Mouse (Mus musculus) olfactory bulb, adult 2 months (tissue): ENCODE results near the gene Ankrd55. TPM values are rescaled to one million over a fixed set of nuclear protein-coding genes. Genes with fewer than 3 reads are reported as not detected.

Source experiments
- H3K27ac ChIP-seq: fragments of 200-500 bp; 2 replicates; pipeline ENCODE4 v1.5.1; 2012; ENCODE audit warnings: low read depth, low read length; ENCODE audit not compliant: insufficient read depth
- H3K4me1 ChIP-seq: fragments of 200-500 bp; 2 replicates; pipeline ENCODE4 v1.6.1; 2012; ENCODE audit warnings: low read length; ENCODE audit not compliant: control insufficient read depth, insufficient read depth
- H3K4me3 ChIP-seq: fragments of 200-500 bp; 2 replicates; pipeline ENCODE4 v1.5.1; 2012; ENCODE audit warnings: mild to moderate bottlenecking, low read depth, low read length, moderate library complexity; ENCODE audit not compliant: insufficient read depth
- CTCF ChIP-seq: fragments of 200-500 bp; IDR thresholded peaks from 2 replicates; pipeline ENCODE4 v1.5.1; 2012; ENCODE audit warnings: low read depth, mild to moderate bottlenecking, low read length, moderate library complexity; ENCODE audit not compliant: insufficient read depth
- POLR2A ChIP-seq: fragments of 200-500 bp; IDR thresholded peaks from 2 replicates; pipeline ENCODE4 v1.6.1; 2012; ENCODE audit warnings: mild to moderate bottlenecking, low read depth, low read length, moderate library complexity; ENCODE audit not compliant: insufficient read depth
- WGBS: fragments of 180-500 bp; shearing (Covaris S2); methylation state at CpG from one replicate; pipeline ENCODE4 v1.1.7; 2018; 5-methylcytosine and 5-hydroxymethylcytosine counted together
- polyA plus RNA-seq: library from polyadenylated mRNA; stranded (reverse); fragments of >200 nt; gene quantifications from 2 replicates; pipeline ENCODE4 v1.2.4, GENCODE M21; 2012; ENCODE audit warnings: low replicate concordance; ENCODE audit not compliant: missing spikeins, insufficient read depth, insufficient read length

Gene Ankrd55
- polyA plus RNA-seq, 1 experiment = not detected

- Histone ChIP-seq H3K4me1 (no peaks in the 10 kb centered on the region), H3K27ac (no peak overlapping the region), H3K4me3 (no peak overlapping the region)
- WGBS = 86% methylated on average over 3 of the region's 3 CpGs
- TF ChIP-seq CTCF = no peak
- no peak for TF ChIP-seq POLR2A
Measured at GRCm38 (mm10) chr13:112391354-112391753, 103.1 kb downstream of the Ankrd55 start.

GRCm38 (mm10) chr13:112393356-112393755 lies 105.1 kb downstream of the Ankrd55 start:
- Histone ChIP-seq H3K4me1 (no peaks in the 10 kb centered on the region), H3K27ac (no peak overlapping the region), H3K4me3 (no peak overlapping the region)
- no peak for TF ChIP-seq POLR2A
- TF ChIP-seq CTCF = no peak
- 97% methylated on average over 2 of the region's 2 CpGs for WGBS

GRCm38 (mm10) chr13:112394271-112394670 lies 106.0 kb downstream of the Ankrd55 start:
- TF ChIP-seq CTCF = no peak
- no peak for TF ChIP-seq POLR2A
- 92% methylated on average over 9 of the region's 9 CpGs for WGBS
- Histone ChIP-seq H3K27ac (no peak overlapping the region), H3K4me1 (no peaks in the 10 kb centered on the region), H3K4me3 (no peak overlapping the region)

- TF ChIP-seq POLR2A = no peak
- no peak for TF ChIP-seq CTCF
- H3K4me1 ChIP-seq = no peaks in the 10 kb centered on the region
- H3K4me3 ChIP-seq = no peak overlapping the region
- H3K27ac ChIP-seq = no peak overlapping the region
- WGBS = 80% methylated on average over 3 of the region's 3 CpGs
Measured at GRCm38 (mm10) chr13:112404723-112405122, 116.5 kb downstream of the Ankrd55 start.

- TF ChIP-seq CTCF (no peak), POLR2A (no peak)
- 73% methylated on average over 1 of the region's 1 CpGs for WGBS
Measured at GRCm38 (mm10) chr13:112405184-112405583, 116.9 kb downstream of the Ankrd55 start.

GRCm38 (mm10) chr13:112406618-112407017 lies 118.4 kb downstream of the Ankrd55 start:
- H3K4me3 ChIP-seq = no peak overlapping the region
- H3K4me1 ChIP-seq = no peaks in the 10 kb centered on the region
- TF ChIP-seq CTCF = no peak
- H3K27ac ChIP-seq = no peak overlapping the region
- WGBS = 92% methylated on average over 2 of the region's 2 CpGs

More at GRCm38 (mm10) chr13:112405184-112405583, 116.9 kb downstream of the Ankrd55 start:
- H3K4me1 ChIP-seq = no peaks in the 10 kb centered on the region
- H3K27ac ChIP-seq = no peak overlapping the region
- no peak overlapping the region for H3K4me3 ChIP-seq

GRCm38 (mm10) chr13:112407181-112407700 lies 119.0 kb downstream of the Ankrd55 start:
- WGBS = 95% methylated on average over 3 of the region's 3 CpGs
- no peak for TF ChIP-seq CTCF
- no peak for TF ChIP-seq POLR2A
- no peak overlapping the region for H3K4me3 ChIP-seq
- no peak overlapping the region for H3K27ac ChIP-seq
- H3K4me1 ChIP-seq = no peaks in the 10 kb centered on the region

GRCm38 (mm10) chr13:112407776-112408490 lies 119.7 kb downstream of the Ankrd55 start:
- no peak for TF ChIP-seq POLR2A
- no peak for TF ChIP-seq CTCF
- WGBS = 81% methylated on average over 9 of the region's 9 CpGs
- no peaks in the 10 kb centered on the region for H3K4me1 ChIP-seq
- no peak overlapping the region for H3K27ac ChIP-seq
- H3K4me3 ChIP-seq = no peak overlapping the region

- Histone ChIP-seq H3K4me1 (no peaks in the 10 kb centered on the region), H3K27ac (no peak overlapping the region), H3K4me3 (no peak overlapping the region)
- TF ChIP-seq POLR2A (no peak), CTCF (no peak)
- WGBS = 84% methylated on average over 4 of the region's 4 CpGs
Measured at GRCm38 (mm10) chr13:112408701-112409100, 120.5 kb downstream of the Ankrd55 start.
